Mouse (Mus musculus) thymus, postnatal 14 days (tissue): ENCODE data around the gene Cd63.
A peak's percentile ranks its signal among the peaks of the same experiment; 100 is the strongest.

Source experiments
- DNase-seq: peaks from one replicate; pipeline ENCODE4 v3.0.0; 2021

Cd63 gene

GRCm38 (mm10) chr10:128900698-128901097 is at the start of gene Cd63:
Gene Cd63, plus strand, starts transcription at chr10:128900989.
- no peak for DNase-seq

- no peak for DNase-seq
Measured at GRCm38 (mm10) chr10:128861176-128861575, 39.6 kb upstream of the Cd63 start.

DNA sequence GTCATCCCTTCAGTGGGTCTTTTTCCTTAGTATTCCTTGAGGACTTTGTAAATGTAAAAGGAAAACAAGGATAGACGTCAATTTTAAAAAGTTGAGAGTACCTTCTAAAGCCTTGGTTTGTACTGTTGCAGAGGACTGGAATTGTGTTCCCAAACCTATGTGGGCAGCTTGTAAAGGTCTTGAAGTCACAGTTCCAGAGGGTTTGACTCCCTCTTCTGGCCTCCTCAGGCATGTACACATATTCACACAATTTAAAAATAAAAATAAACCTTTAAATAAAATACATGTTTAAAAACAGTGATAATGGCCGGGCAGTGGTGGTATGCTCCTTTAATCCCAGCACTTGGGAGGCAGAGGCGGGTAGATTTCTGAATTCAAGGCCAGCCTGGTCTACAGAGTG is 34.7 kb upstream of the Cd63 start:
- no peak for DNase-seq

DNA sequence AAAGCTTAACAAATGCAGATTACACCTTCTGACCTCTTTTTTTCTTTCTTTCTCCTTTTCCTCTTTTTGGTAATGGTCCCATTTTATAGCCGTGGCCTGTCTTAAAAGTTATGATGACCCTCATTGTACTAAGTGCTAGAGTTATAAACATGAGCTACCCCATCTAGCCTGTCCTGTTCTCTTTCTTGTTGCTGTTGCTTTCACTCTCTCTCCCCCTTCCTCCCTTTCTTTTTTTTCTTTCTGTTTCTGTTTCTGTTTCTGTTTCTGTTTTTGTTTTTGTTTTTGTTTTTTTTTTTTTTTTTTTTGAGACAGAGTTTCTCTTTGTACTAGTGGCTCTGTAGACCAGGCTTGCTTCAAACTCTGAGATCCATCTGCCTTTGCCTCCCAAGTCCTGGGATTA is 34.3 kb upstream of the Cd63 start:
- DNase-seq, result no peak

- DNase-seq, result no peak
Measured at GRCm38 (mm10) chr10:128870341-128870740, 30.4 kb upstream of the Cd63 start.

GRCm38 (mm10) chr10:128878291-128878690 is 22.5 kb upstream of the Cd63 start:
- DNase-seq, result no peak

DNA sequence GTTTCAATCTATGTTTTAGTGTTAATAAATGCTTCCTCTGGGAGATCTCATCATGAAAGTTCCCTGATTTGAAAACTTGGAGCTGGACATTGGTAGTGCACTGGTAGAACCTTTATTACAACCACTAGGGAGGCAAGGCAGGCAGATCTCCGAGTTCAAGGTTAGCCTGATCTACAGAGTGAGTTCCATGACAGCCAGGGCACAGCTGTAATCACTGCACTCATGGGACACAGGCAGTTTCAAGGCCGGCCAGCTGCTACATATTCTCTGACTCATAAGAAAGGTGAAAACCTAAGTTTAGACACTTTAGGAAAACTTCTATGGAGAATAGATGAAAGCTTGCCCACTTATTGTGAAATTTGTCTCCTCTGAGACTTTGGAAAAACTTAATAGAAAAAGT is 22.0 kb upstream of the Cd63 start:
- no peak for DNase-seq

- DNase-seq, result no peak
Measured at GRCm38 (mm10) chr10:128882067-128882466, 18.7 kb upstream of the Cd63 start.

GRCm38 (mm10) chr10:128888941-128889827 is 11.6 kb upstream of the Cd63 start:
- DNase-seq, result peak; percentile 12

- DNase-seq, result peak; percentile 8
Measured at GRCm38 (mm10) chr10:128889846-128890245, 10.9 kb upstream of the Cd63 start.

- peak; percentile 45 for DNase-seq
Measured at GRCm38 (mm10) chr10:128890383-128891295, 10.2 kb upstream of the Cd63 start.

GRCm38 (mm10) chr10:128891296-128892094 is 9.3 kb upstream of the Cd63 start, which contains the start of gene Gdf11:
Gene Gdf11, minus strand, starts transcription at chr10:128891718.
- DNase-seq, result peak; percentile 82

- peak; percentile 33 for DNase-seq
Measured at GRCm38 (mm10) chr10:128892246-128892645, 8.5 kb upstream of the Cd63 start.

DNA sequence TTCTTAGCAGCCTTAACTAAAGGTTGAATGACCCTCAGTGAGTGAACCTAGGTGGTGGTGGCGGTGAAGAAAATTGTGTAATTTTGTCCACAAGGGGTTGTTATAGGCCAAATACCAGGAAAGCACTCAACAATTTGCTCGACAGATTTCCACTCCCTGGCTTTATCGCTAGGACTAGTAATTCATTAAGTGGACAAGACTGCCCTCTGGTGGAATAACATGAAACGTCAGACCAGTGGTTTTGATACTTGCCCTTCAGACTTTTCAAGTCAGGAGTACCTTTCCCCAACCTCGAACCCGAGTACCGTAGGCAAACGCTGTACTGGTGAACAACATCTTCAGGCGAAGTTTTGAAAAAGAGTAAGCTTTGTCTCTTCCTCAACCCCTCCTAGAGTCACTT is 5.4 kb upstream of the Cd63 start:
- DNase-seq, result peak; percentile 83

DNA sequence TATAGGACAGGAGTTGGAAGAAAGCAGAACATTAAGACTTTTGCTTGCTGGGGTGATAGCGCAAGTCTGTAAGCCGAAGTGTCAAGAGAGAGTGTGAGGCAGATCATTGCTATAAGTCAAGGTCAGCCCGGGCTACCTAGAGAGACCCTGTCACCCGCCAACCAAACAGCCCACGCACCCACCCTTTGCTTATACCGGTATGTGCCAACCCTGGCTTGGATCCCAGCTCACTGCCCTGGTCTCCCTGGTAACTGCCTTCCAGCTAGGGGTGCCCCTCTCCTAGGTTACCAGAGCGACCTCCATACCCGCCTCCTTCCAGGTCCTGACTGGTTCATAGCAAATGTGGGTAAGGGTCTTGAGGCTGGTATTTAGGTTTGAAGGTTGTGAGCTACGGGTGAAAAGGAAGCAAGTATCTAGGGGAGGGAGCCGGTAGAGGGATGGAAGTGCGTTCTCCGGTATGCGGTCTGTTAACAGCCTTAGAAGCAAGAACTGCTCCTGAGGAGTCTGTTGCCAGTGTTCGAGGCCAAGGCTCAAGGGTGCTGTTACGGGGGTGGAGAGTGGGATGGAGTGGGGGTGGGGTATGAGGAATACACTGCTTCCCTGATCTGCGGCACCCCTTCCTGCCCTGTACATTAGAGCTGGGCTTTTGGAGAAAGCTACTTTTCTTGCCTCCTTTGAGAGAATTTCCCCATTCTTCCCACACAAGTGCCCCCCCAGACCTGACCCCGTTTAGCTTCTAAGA is 4.7 kb upstream of the Cd63 start:
- DNase-seq, result no peak

GRCm38 (mm10) chr10:128896807-128897206 is 4.0 kb upstream of the Cd63 start:
- DNase-seq, result no peak

GRCm38 (mm10) chr10:128897501-128897900 is 3.3 kb upstream of the Cd63 start:
- DNase-seq, result no peak

DNA sequence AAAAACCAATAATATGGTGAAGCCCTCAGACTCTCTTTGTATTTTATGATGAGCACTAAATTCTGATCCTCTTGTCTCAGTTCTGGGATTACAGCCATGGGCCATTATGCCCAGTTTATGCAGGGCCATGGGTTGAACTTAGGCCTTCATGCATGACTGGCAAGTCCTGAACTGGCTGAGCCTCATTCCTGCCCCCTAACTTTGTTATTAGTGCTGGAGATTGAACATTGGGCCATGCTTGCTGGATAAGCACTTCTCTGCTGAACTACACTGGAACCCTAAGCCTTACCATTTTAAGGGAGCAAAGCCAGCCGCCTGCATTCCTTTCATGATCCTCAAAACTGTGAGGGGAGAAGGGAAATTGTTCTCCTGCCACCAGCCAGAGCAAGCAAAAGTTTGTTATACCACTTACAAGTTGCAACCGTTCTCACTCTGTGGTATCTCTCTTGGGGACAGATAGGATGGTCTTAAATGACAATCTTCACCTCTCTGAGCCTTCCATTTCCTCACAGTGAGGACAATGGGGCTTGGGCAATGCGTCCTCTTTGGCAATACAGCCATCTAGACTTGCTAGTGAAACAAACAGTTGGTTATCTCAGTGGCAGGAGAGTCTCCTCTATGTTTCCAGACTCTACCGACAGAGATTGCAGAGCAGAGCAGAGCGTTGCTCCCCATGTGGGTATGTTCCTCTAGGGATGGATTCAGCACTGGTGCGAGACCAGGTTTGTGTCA is 864 bp upstream of the Cd63 start:
- DNase-seq, result no peak

GRCm38 (mm10) chr10:128901409-128901808 is 620 bp downstream of the Cd63 start:
- no peak for DNase-seq

GRCm38 (mm10) chr10:128902409-128902988 is 1.7 kb downstream of the Cd63 start:
- no peak for DNase-seq

- no peak for DNase-seq
Measured at GRCm38 (mm10) chr10:128904812-128905211, 4.0 kb downstream of the Cd63 start.
